Mouse (Mus musculus): ENCODE data around the gene D030056L22Rik. TPM values are rescaled to one million over a fixed set of nuclear protein-coding genes. Genes with fewer than 3 reads are reported as not detected.
"Not testable (repeated sequence)": the region's sequence is repeated elsewhere in the genome, so short reads cannot be mapped to it uniquely, and the experiment has no call there.

D030056L22Rik gene
- polyA plus RNA-seq, 1 experiment from 2014 or later: 31.0 TPM

DNA sequence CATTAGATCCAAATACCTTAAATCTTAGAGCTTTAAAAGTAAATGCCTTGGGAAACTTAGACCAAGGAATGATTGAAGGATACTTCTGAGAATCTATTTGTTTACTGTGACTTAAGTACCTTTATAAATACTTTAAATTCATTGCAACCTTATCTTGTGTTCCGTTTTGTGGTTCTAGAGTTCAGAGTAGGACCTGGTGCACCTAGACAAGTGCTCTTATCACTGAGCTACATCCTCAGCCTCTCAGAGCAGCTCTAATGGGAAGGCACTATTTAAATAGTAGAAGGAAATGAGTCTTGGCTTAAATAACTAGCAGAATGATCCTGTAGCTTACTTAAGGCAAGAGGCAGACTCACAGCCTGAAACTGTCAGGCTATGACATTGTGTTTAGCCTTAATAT lies 17.4 kb upstream of the D030056L22Rik start:
- Histone ChIP-seq H3K27me3 (ENCODE audit: insufficient read depth, low read length) (no peaks in the 10 kb centered on the region), H3K9me3 (replicated peaks; ENCODE audit: low read length) (no peaks in the 10 kb centered on the region), H3K9ac (ENCODE audit: low read depth, low read length) (no peak overlapping the region), H3K4me3 (replicated peaks; ENCODE audit: low read depth, low read length) (no peak overlapping the region), H3K36me3 (ENCODE audit: insufficient read depth, low read length) (peaks cover 4% of the 10 kb centered on the region; the same call in 1 of the 2 replicates), H3K27ac (no peak overlapping the region), H3K4me1 (replicated peaks; ENCODE audit: insufficient read depth, low read length) (no peaks in the 10 kb centered on the region), H3K4me2 (ENCODE audit: low read length) (no peak overlapping the region)
- no peak for TF ChIP-seq CTCF (IDR thresholded peaks at IDR 0.05; ENCODE audit: low read depth)
- ATAC-seq (replicated peaks; ENCODE audit: low FRiP score, low read depth): no peak
- 86% methylated on average over 1 of the region's 1 CpGs for WGBS
- no peak for DNase-seq (ENCODE audit: low spot score)

GRCm38 (mm10) chr19:18708101-18708500 lies 4.9 kb upstream of the D030056L22Rik start:
- no peak for TF ChIP-seq CTCF (IDR thresholded peaks at IDR 0.05; ENCODE audit: low read depth)
- H3K27me3 ChIP-seq (ENCODE audit: insufficient read depth, low read length): no peaks in the 10 kb centered on the region
- no peaks in the 10 kb centered on the region for H3K9me3 ChIP-seq (replicated peaks; ENCODE audit: low read length)
- H3K36me3 ChIP-seq (ENCODE audit: insufficient read depth, low read length): no peaks in the 10 kb centered on the region
- H3K4me1 ChIP-seq (replicated peaks; ENCODE audit: insufficient read depth, low read length): no peaks in the 10 kb centered on the region
- H3K4me2 ChIP-seq (ENCODE audit: low read length): no peak overlapping the region
- DNase-seq (ENCODE audit: low spot score) (no peak), ATAC-seq (replicated peaks; ENCODE audit: low FRiP score, low read depth) (no peak)
- no peak overlapping the region for H3K27ac ChIP-seq
- H3K9ac ChIP-seq (ENCODE audit: low read depth, low read length): no peak overlapping the region
- no peak overlapping the region for H3K4me3 ChIP-seq (replicated peaks; ENCODE audit: low read depth, low read length)

- ATAC-seq (replicated peaks; ENCODE audit: low FRiP score, low read depth): no peak
- TF ChIP-seq CTCF (IDR thresholded peaks at IDR 0.05; ENCODE audit: low read depth): no peak
- H3K4me3 ChIP-seq (replicated peaks; ENCODE audit: low read depth, low read length): no peak overlapping the region
- H3K4me2 ChIP-seq (ENCODE audit: low read length): no peak overlapping the region
- no peak for DNase-seq (ENCODE audit: low spot score)
- H3K27ac ChIP-seq: no peak overlapping the region
- no peaks in the 10 kb centered on the region for H3K27me3 ChIP-seq (ENCODE audit: insufficient read depth, low read length)
- no peaks in the 10 kb centered on the region for H3K36me3 ChIP-seq (ENCODE audit: insufficient read depth, low read length)
- H3K9me3 ChIP-seq (replicated peaks; ENCODE audit: low read length): no peaks in the 10 kb centered on the region
- H3K4me1 ChIP-seq (replicated peaks; ENCODE audit: insufficient read depth, low read length): peaks cover 5% of the 10 kb centered on the region; the same call in 1 of the 2 replicates
- WGBS: 81% methylated on average over 6 of the region's 6 CpGs
- H3K9ac ChIP-seq (ENCODE audit: low read depth, low read length): no peak overlapping the region
Measured at GRCm38 (mm10) chr19:18710903-18711302, 2.1 kb upstream of the D030056L22Rik start.

DNA sequence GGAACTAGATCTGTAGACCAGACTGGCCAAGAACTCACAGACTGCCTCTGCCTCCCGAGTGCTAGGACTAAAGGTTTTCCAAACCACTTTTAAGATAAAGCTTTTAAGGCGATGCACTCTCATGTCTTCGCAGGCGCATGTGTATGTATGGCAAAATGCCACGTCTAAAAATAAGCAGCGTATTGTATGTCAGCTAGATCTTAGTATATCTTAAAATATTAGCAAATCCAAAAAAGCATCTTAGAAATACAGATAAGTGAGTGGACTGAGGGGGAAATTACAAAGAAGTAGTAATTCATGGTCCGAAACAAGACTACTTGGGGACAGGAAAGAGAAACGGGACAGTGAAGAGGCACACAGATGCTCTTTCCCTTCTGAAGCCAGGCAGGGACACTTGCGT lies 1.4 kb upstream of the D030056L22Rik start:
- DNase-seq (ENCODE audit: low spot score): no peak
- WGBS: 84% methylated on average over 9 of the region's 9 CpGs
- no peak for ATAC-seq (replicated peaks; ENCODE audit: low FRiP score, low read depth)
- Histone ChIP-seq H3K4me1 (replicated peaks; ENCODE audit: insufficient read depth, low read length) (peaks cover 5% of the 10 kb centered on the region; the same call in 1 of the 2 replicates), H3K9me3 (replicated peaks; ENCODE audit: low read length) (no peaks in the 10 kb centered on the region), H3K36me3 (ENCODE audit: insufficient read depth, low read length) (no peaks in the 10 kb centered on the region), H3K4me2 (ENCODE audit: low read length) (no peak overlapping the region), H3K9ac (ENCODE audit: low read depth, low read length) (no peak overlapping the region), H3K27me3 (ENCODE audit: insufficient read depth, low read length) (no peaks in the 10 kb centered on the region), H3K27ac (no peak overlapping the region), H3K4me3 (replicated peaks; ENCODE audit: low read depth, low read length) (no peak overlapping the region)
- TF ChIP-seq CTCF (IDR thresholded peaks at IDR 0.05; ENCODE audit: low read depth): no peak

DNA sequence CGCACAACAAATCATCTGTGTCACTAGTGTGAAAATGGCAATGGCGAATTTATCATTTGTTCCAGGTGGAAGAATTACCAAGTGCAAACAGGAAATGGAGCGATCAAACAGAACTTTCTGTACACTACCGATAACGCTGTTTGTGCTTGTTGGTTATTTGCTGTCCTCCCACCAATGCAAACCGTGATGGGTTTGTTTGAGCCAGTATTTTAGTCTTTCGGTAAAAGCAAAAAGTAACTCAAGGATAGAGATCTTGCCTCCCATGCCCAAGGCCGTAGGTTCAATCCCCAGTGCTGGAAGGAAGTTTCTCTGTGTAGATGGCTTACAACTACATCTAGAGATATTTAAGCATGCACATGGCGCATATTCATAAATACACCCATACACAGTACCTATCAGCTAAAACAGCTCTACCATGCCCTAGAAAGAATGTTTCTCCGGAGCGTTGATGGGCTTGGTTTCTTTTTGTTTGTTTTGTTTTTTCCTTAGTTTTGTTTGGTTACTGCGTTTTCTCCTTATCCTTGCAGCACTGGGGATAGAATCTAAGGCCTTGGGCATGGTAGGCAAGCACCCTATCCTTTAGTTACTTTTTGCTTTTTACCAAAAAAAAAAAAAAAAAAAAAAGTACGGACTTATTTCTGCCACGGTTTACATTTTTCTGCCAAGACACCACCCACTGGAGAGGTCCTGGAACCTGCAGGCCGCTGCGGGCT lies 684 bp upstream of the D030056L22Rik start:
- no peak for TF ChIP-seq CTCF (IDR thresholded peaks at IDR 0.05; ENCODE audit: low read depth)

DNA sequence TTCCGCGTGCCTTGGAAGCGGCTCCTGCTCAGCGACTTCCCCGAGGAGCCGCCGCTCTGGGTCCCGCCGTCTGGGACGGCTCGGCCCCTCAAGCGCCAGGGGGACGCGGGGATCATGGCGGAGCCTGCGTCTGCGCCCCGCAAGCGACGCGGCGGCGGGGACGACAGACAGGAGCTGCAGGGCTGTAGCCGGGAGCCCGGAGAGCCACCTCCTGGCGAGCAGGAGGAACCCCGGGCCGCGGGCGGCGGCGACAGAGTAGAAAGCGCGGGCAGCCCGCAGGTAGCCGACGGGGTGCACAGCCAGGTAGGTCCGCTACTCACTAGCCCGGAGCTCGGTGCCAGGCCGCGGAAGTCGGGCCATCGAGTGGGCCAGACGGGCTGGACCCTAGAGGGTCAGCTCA lies 364 bp downstream of the D030056L22Rik start:
- not testable (repeated sequence) for H3K9me3 ChIP-seq (replicated peaks; ENCODE audit: low read length); H3K36me3 ChIP-seq (ENCODE audit: insufficient read depth, low read length); H3K4me1 ChIP-seq (replicated peaks; ENCODE audit: insufficient read depth, low read length); H3K27me3 ChIP-seq (ENCODE audit: insufficient read depth, low read length)
- peak; percentile 55 for ATAC-seq (replicated peaks; ENCODE audit: low FRiP score, low read depth)
- peak; percentile 26; the same call in 1 of the 2 replicates for TF ChIP-seq CTCF (IDR thresholded peaks at IDR 0.05; ENCODE audit: low read depth)
- H3K4me2 ChIP-seq (ENCODE audit: low read length): peak overlapping the region; percentile 69
- peak overlapping the region; percentile 94 for H3K27ac ChIP-seq
- H3K4me3 ChIP-seq (replicated peaks; ENCODE audit: low read depth, low read length): peak overlapping the region; percentile 77
- DNase-seq (ENCODE audit: low spot score): peak; percentile 45
- WGBS: 0% methylated on average over 36 of the region's 46 CpGs
- peak overlapping the region; percentile 76 for H3K9ac ChIP-seq (ENCODE audit: low read depth, low read length)

More for the DNA sequence above, 684 bp upstream of the D030056L22Rik start:
- H3K9me3 ChIP-seq (replicated peaks; ENCODE audit: low read length): no peaks in the 10 kb centered on the region
- 58% methylated on average over 16 of the region's 16 CpGs for WGBS
- no peaks in the 10 kb centered on the region for H3K27me3 ChIP-seq (ENCODE audit: insufficient read depth, low read length)
- peak; percentile 18 for DNase-seq (ENCODE audit: low spot score)
- peak overlapping the region; percentile 76 for H3K9ac ChIP-seq (ENCODE audit: low read depth, low read length)
- H3K4me1 ChIP-seq (replicated peaks; ENCODE audit: insufficient read depth, low read length): peaks cover 5% of the 10 kb centered on the region; the same call in 1 of the 2 replicates
- no peaks in the 10 kb centered on the region for H3K36me3 ChIP-seq (ENCODE audit: insufficient read depth, low read length)
- peak overlapping the region; percentile 77 for H3K4me3 ChIP-seq (replicated peaks; ENCODE audit: low read depth, low read length)
- ATAC-seq (replicated peaks; ENCODE audit: low FRiP score, low read depth): no peak
- peak overlapping the region; percentile 69 for H3K4me2 ChIP-seq (ENCODE audit: low read length)
- H3K27ac ChIP-seq: peak overlapping the region; percentile 94

Data from kidney, postnatal 0 days (tissue).